Mouse (Mus musculus) liver, embryonic 14.5 days (tissue): ENCODE results near the gene 1110032A03Rik. TPM values are rescaled to one million over a fixed set of nuclear protein-coding genes. Genes with fewer than 3 reads are reported as not detected.
A peak's percentile ranks its signal among the peaks of the same experiment; 100 is the strongest.

Experiments
- ATAC-seq: fragments of 200-750 bp; cut with Nextera tagmentation; 2 replicates; pipeline ENCODE4 v1.8.0; 2017; ENCODE audit warnings: moderate number of reproducible peaks, mild to moderate bottlenecking, moderate library complexity; ENCODE audit not compliant: insufficient read depth
- DNase-seq, 3 experiments: peaks; one replicate each; pipeline ENCODE4 v3.0.0-alpha.2; 2012 to 2013; ENCODE audit warnings: low read depth in 3 of 3, low spot score in 3 of 3
- H3K27ac ChIP-seq: fragments of 300-500 bp; sonication (generic); 2 replicates; pipeline ENCODE4 v1.5.1; 2014; ENCODE audit warnings: moderate library complexity, mild to moderate bottlenecking, control low read depth, inconsistent platforms
- H3K27me3 ChIP-seq: fragments of 300-500 bp; sonication (generic); 2 replicates; pipeline ENCODE4 v1.6.1; 2014; ENCODE audit warnings: mild to moderate bottlenecking, low read length, moderate library complexity; ENCODE audit not compliant: control insufficient read depth, insufficient read depth
- H3K36me3 ChIP-seq: fragments of 300-500 bp; sonication (generic); replicated peaks from 2 replicates; pipeline ENCODE4 v1.6.1; 2014; ENCODE audit warnings: low read depth; ENCODE audit not compliant: control insufficient read depth, insufficient read depth
- H3K4me1 ChIP-seq, 2 experiments: fragments of 200-500 bp in 1 of 2; fragments of 300-500 bp in 1 of 2; sonication (generic) in 1 of 2; replicated peaks; 2 replicates each; pipeline ENCODE4 v1.6.1; 2012 to 2014; ENCODE audit warnings: antibody characterized with exemption in 1 of 2, inconsistent platforms in 1 of 2, low read length in 1 of 2; ENCODE audit not compliant: control insufficient read depth in 2 of 2, insufficient read depth in 2 of 2
- H3K4me2 ChIP-seq: fragments of 300-500 bp; sonication (generic); 2 replicates; pipeline ENCODE4 v1.6.1; 2014; ENCODE audit warnings: low read depth, mild to moderate bottlenecking, control low read depth, moderate library complexity
- H3K4me3 ChIP-seq, 2 experiments: fragments of 200-500 bp in 1 of 2; fragments of 300-500 bp in 1 of 2; sonication (generic) in 1 of 2; 2 replicates each; pipeline ENCODE4 v1.5.1; 2012 to 2014; ENCODE audit warnings: low read depth in 2 of 2, low read length in 2 of 2, mild to moderate bottlenecking in 2 of 2, control low read depth in 1 of 2, inconsistent platforms in 1 of 2, moderate library complexity in 1 of 2; ENCODE audit not compliant: insufficient read depth in 1 of 2
- H3K9ac ChIP-seq: fragments of 300-500 bp; sonication (generic); replicated peaks from 2 replicates; pipeline ENCODE4 v1.6.1; 2014; ENCODE audit warnings: mild to moderate bottlenecking, control low read depth, moderate library complexity
- H3K9me3 ChIP-seq: fragments of 300-500 bp; sonication (generic); 2 replicates; pipeline ENCODE4 v1.6.1; 2016; ENCODE audit warnings: low read length, mixed read lengths; ENCODE audit not compliant: control insufficient read depth
- CTCF ChIP-seq: IDR thresholded peaks from 2 replicates; pipeline ENCODE4 v1.5.1; 2016; ENCODE audit warnings: antibody characterized with exemption, low read depth, control low read depth
- EP300 ChIP-seq: IDR thresholded peaks from 2 replicates; pipeline ENCODE4 v1.6.1; 2016; ENCODE audit warnings: antibody characterized with exemption, low read depth
- WGBS: fragments of 180-500 bp; shearing (Covaris S2); extraction: QIAGEN DNeasy Blood & Tissue Kit; methylation state at CpG from one replicate; pipeline ENCODE4 v1.1.7; 2014; ENCODE audit not compliant: insufficient replicate concordance; 5-methylcytosine and 5-hydroxymethylcytosine counted together
- polyA plus RNA-seq, 2 experiments: library from polyadenylated mRNA; depleted of rRNA in 1 of 2; stranded (reverse) in 1 of 2; unstranded in 1 of 2; fragments of >200 nt; fragmentation: Nextera tagmentation in 1 of 2; extraction: Ambion mirVana in 1 of 2; gene quantifications; 2 replicates each; pipeline versions ENCODE4 v1.2.1 to v1.2.3; 2012 to 2014

1110032A03Rik gene
- polyA plus RNA-seq, 2 experiments: 11.5 to 16.9 TPM

- H3K4me1 ChIP-seq: peaks cover 15 to 17% of the 10 kb centered on the region in 2 experiments
- H3K4me2 ChIP-seq: peak within 1 kb of the TSS; percentile 92
- peaks cover 6% of the 10 kb centered on the region for H3K36me3 ChIP-seq
- 3% methylated on average over 59 of the region's 59 CpGs for WGBS
- TF ChIP-seq CTCF (peak; percentile 89), EP300 (peak; percentile 36; the same call in 1 of the 2 replicates)
- no peaks in the 10 kb centered on the region for H3K9me3 ChIP-seq
- H3K27me3 ChIP-seq: no peaks in the 10 kb centered on the region
- peak within 1 kb of the TSS; percentile 74 for H3K27ac ChIP-seq
- peak within 1 kb of the TSS; percentile 63 to 88 for H3K4me3 ChIP-seq
- DNase-seq (peak; percentile 98), ATAC-seq (peak; percentile 98)
- H3K9ac ChIP-seq: peak within 1 kb of the TSS; percentile 78
Measured at GRCm38 (mm10) chr9:50768107-50769002, 7.0 kb downstream of the 1110032A03Rik start, which contains the start of gene Fdxacb1. Gene Fdxacb1 (plus strand): TSS chr9:50768236.

GRCm38 (mm10) chr9:50767531-50768106, 7.7 kb downstream of the 1110032A03Rik start:
- H3K36me3 ChIP-seq: peaks cover 6% of the 10 kb centered on the region
- no peak for DNase-seq
- peak overlapping the region; percentile 78 for H3K9ac ChIP-seq
- no peak for TF ChIP-seq EP300
- no peak for TF ChIP-seq CTCF
- peak; percentile 19 for ATAC-seq
- peak overlapping the region; percentile 63 to 88 for H3K4me3 ChIP-seq
- peaks cover 15% of the 10 kb centered on the region in 2 experiments for H3K4me1 ChIP-seq
- peak overlapping the region; percentile 92 for H3K4me2 ChIP-seq
- no peaks in the 10 kb centered on the region for H3K9me3 ChIP-seq
- H3K27me3 ChIP-seq: no peaks in the 10 kb centered on the region
- 4% methylated on average over 17 of the region's 17 CpGs for whole genome bisulfite sequencing
- H3K27ac ChIP-seq: peak overlapping the region; percentile 74

DNA sequence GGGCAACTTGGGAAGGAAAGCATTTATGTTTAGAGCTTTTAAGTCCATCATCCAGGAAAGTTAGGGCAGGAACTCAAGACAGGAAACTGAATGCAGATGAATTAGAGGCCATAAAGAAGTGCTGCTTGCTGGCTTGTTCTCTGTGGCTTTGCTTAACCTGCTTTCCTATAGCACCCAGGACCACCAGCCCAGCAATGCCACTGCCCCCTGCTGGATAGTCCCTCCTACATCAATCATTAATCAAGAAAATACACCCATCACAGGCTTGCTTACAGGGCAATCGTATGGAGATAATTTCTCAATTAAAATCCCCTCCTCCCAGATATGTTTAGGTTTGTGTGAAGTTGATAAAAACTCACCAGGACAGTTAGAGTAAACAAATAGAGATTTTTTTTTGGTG, 12.0 kb downstream of the 1110032A03Rik start:
- Histone ChIP-seq H3K36me3 (no peaks in the 10 kb centered on the region), H3K27ac (no peak overlapping the region), H3K4me3 (no peak overlapping the region), H3K9ac (no peak overlapping the region), H3K4me1 (peaks cover 3 to 5% of the 10 kb centered on the region in 2 experiments; a peak in 3 of 4 replicates), H3K4me2 (no peak overlapping the region), H3K27me3 (no peaks in the 10 kb centered on the region; the same call in 1 of the 2 replicates), H3K9me3 (no peaks in the 10 kb centered on the region)
- DNase-seq (no peak), ATAC-seq (no peak)
- WGBS: 65% methylated on average over 1 of the region's 1 CpGs
- TF ChIP-seq EP300: no peak
- peak; percentile 61 for TF ChIP-seq CTCF

DNA sequence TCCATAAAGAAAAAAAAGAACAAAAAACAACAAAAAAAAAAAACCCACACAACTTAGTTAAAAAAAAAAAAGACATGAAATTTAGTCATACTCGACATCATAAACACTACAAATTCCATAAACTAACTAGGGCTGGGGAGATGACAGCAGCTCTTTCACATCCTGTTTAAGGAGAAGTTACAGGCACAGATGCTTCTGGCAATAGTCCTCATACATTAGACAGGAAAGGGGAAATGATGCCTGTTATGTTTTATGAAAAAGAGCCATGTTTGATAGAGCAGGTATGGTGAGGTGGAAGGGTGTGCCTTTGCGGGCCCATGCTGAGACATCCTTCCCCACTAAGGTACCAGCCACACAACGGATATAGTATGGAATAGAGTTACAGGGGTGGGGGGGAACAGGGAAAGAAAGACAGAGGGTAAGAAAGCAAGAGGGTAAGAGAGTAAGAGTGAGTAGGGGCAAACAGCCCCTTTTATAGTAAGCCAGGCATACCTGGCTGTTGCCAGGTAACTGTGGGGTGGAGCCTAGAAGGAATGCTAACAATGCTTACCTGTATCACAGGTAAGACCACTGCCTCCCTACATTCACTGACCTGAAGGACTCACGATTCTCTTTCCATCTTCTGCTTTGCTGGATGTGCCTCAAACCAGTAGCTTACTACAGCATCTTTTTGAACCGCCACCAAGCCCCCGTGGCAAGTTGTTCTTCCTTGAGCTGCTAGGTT, 13.6 kb downstream of the 1110032A03Rik start:
- ATAC-seq (no peak), DNase-seq (no peak)
- Histone ChIP-seq H3K9ac (no peak overlapping the region), H3K4me3 (no peak overlapping the region), H3K27me3 (no peaks in the 10 kb centered on the region; the same call in 1 of the 2 replicates), H3K4me1 (no peaks in the 10 kb centered on the region), H3K4me2 (no peak overlapping the region), H3K27ac (no peak overlapping the region), H3K9me3 (no peaks in the 10 kb centered on the region), H3K36me3 (no peaks in the 10 kb centered on the region)
- TF ChIP-seq EP300: no peak
- TF ChIP-seq CTCF: no peak
- 58% methylated on average over 6 of the region's 6 CpGs for WGBS
